Mouse (Mus musculus) ES-CJ7 (cell line): Measurements from ENCODE around the gene Zzef1.
A peak's percentile ranks its signal among the peaks of the same experiment; 100 is the strongest.

Experiments
- DNase-seq: peaks from one replicate; pipeline ENCODE4 v3.0.0; 2011; ENCODE audit warnings: low read depth, low spot score

Gene Zzef1

DNA sequence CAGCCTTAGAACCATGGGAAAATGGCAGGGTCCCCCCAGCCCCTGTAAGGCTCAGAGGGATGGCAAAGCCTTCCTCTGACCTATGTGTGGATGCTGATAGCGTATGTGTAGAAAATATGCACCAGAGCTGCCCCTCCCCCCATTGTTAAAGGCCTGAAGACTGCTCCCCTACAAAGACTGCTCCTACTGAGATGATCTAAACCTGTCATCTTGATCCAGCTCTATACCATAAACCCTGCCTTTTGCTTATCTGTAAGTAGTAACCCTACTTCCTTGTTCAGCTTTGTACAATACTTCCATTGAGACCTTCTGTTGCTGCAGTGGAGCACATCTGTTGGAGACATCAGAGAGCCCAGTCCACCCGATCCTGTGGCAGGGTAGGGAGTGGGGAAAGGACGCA, 9.2 kb downstream of the Zzef1 start:
- DNase-seq: no peak

DNA sequence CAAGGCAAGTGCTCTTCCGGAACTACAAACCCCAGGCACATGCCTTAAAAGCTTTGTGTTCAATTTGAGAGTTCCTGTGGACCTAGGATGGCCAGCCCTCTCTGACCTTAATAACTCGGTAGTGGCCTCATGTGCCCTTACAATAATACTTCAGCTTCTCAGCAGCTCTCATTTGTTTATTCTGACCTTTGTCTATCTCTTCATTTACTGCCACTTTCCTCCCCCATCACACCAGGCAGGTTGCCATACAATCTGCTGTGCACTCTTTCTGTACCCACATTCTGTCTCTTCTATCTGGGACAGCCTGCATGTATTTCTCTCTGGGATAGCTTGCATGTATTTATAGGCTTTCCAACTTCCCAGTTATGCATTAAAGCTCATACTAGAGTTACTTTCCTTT, 10.5 kb downstream of the Zzef1 start:
- no peak for DNase-seq

DNA sequence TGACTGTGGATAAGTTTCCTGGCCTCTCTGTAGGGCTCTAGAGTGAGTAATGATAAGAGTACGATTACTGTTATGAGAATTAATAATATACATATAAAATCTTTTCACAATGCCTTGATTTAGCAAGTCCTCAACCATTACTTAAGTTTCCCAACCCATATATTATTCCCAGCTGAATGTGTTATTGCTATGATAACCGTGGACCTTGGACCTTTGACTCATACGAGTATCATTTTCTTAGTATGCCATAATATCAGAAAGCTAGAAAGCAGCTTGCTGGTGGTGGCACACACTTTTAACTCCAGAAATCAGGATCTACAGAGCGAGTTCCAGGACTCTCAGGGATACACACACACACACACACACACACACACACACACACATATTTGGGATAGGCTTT, 12.0 kb downstream of the Zzef1 start:
- DNase-seq: no peak

DNA sequence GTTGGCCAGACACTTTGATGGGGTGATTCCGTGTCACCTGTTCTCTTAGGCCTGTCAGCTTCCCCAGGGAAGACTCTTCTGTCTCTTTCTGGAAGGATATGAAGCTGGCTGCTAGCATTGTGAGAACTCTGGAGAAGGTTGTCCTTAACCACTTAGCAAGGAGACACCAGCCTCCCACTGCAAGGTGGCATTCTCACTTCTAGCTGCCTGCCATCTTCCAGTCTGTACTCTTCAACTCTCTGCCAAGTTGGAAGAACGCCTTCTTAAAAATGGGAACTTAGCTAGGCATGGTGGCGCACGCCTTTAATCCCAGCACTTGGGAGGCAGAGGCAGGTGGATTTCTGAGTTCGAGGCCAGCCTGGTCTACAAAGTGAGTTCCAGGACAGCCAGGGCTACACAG, 17.7 kb downstream of the Zzef1 start:
- DNase-seq: no peak

DNA sequence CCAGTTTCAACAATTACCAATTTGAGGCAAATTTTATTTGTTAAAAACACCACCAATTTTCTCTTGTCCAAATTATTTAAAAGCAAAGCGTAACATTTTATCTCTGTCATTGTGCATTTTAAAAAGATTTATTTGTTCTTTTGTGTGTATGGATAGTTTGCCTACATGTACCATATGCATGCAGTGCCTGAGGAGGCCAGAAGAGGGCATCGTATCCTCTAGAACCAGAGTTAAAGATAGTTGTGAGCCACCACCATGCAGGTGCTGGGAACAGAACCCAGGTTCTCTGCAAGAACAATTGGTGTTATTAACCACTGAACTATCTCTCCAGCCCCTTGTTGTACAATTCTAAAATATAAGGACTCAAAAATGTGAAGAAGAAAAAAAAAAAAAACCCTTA, 18.2 kb downstream of the Zzef1 start:
- DNase-seq: peak; percentile 57

DNA sequence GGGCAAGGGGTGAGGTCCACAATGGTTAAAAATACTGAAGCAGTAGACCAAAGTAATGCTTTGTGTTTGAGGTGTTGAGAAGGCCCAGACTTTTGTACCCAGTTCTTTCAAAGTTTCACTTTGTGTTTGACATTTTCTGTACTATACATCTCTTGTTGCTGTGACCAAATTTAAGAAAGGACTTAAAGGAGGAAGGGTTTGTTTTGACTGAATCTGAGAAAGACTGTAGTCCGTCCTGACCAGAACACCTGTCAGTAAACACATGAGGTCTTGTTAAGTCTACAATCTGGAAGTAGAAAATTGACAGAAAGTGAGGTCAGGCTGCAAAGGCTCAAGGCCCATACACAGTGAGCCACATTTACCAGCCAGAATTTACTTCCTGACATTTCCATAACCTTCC, 20.8 kb downstream of the Zzef1 start:
- no peak for DNase-seq

DNA sequence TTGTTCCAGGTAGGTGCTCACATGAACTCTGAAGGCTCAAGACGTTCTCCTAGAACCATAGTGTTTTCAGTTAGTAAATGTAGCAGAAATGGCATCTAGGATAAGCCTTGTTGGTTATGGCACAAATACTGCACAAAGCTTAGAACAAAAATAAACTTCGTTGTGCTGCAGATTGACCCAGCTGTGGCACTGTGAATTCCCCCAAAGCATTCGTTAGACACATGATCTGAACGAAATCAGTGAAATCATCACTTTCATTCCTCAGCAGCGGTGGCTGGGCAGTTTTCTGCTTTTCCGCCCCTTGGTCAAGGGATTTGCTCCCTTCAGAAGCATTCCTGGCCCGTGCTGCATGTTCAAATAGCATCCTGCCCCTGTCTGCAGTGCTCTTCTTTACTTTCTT, 22.0 kb downstream of the Zzef1 start:
- no peak for DNase-seq

DNA sequence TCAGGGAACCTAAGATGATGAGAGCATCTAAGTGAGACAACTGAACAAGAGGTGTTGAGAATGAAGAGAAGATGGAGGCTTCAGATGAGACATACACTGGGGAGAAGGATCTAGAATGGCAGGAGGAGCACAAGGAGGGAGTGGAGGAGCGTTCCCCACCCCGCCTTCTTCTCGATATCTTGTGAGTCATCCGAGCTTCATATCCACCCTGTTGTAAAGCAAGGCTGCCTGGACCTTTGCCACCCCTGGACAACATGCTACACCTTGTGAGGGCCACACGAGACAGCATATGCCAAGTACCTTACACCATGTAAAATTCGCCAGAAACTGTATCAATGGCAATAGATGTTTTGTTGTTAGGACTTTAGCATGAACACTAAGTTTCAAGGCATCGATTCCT, 25.0 kb downstream of the Zzef1 start:
- no peak for DNase-seq

DNA sequence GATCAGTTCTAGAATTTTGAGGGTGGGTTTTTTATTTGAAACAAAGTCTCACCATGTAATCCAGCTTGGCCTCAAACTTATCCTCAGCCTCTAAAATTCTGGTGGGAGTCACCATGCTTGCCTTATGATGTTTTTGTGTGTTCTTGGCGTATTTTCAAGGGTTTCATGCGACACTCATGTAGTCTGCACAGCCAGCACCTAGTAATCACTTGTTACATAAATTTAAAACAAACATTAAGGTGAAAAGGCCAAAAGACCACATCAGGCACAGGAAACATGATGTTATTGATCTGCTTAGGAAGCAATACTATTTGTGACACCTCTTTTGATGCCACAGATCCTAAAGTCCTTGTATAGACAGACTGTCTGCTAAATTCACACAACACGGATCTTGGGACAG, 33.8 kb downstream of the Zzef1 start:
- DNase-seq: no peak

DNA sequence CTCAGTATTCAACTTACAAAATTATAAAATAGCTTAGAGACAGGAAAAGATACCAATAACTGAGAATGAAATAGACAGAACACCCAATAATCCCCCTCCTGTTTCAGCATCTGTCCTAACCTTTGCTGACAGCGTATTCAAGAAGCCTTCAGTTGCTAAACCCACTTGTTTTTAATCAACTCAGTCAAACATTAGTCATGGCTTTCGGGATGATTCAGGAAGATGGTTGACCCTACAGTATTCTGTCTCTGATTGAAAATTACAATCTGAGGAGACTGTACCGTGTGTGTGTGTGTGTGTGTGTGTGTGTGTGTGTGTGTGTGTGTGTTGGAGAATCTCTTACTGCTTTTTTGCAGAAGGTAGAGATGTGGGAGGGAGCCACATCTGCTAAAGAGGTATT, 46.7 kb downstream of the Zzef1 start:
- DNase-seq: no peak

DNA sequence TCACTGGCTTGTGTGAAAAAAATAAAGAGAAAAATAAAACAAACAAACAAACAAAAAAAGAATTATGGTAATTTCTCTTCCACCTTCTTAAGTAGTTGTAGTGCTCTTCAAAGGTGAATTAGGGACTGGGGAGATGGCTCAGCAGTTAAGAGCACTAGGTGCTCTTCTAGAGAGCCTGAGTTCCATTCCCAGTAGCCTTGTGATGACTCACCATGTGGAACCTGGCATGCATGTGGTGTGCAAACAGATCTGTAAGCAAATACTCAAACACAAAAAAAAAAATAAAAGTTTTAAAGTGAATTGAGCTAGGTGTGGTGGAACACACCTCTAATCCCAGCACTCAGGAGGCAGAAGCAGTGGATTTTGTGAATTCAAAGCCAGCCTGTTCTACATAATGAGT, 47.5 kb downstream of the Zzef1 start:
- no peak for DNase-seq

DNA sequence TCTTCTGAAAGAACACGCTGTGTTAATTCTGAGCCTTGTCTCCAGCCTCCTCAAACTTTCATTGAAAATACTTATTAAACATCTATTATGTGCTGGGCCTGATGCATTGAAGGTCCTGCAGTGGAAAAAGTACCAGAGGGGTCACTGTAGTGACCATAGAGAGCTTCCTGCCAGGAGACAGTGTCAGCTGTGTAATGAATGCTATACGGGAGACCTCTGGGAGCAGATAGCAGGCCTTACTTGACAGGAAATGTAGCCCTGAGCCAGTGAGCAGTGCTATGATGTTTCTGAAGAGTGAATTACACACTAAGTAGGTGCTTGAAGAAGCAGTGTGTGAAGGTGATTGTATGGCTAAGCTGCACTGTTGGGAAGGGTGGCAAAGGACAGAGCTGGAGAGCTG, 49.5 kb downstream of the Zzef1 start:
- DNase-seq: no peak

DNA sequence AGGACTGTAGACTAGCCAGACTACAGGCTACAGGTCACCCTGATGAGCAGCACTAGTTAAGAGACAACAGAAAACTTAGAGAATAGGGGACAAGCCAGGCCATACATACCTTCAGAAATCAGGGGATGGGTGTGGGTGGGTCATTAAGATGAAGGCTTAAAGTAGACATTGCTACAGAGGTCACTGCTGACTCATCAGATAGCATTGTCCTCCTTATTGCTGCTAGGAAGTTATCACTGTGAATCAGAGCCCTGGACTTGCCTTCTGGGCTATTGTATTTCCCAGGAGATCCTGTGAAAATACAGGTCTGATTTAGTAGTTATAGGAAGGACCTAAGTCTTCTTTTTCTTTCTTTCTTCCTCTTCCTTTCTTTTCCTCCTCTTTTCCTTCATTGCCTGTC, 50.7 kb downstream of the Zzef1 start:
- no peak for DNase-seq

DNA sequence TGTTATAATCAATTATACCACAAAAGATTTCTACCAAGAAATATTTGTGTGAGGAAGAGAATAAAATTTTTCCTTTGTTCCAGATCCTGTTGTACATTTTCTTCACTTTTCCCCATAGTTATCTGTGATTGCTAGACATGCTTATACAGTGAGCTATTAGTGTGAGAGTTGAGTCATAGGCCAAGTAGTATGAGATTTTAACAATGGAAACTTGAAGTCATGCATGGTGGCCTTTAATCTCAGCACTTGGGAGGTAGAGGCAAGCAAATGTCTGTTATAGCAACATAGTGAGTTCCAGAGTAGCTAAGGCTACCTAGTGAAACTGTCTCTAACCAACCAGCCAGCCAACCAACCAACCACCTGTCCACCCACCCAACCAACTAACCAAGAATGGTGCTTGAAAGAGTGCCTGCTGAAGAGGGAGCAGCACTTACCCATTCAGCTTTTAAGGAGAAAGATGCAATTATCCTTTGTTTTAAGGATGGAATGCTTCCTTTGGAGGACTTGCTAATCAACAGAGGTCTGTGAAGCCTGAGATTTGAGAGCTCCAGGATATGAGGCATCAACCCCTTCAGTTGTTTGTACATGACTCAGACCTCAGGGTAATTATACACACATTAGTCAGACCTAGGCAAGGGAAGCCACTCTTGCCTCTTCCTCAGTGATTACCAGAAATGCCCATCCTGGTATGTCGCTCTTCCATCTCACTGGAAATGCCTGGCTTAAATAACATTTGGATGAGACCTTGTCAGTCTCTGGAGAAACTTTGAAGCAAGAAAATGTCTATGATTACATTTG, 52.0 kb downstream of the Zzef1 start:
- DNase-seq: no peak

DNA sequence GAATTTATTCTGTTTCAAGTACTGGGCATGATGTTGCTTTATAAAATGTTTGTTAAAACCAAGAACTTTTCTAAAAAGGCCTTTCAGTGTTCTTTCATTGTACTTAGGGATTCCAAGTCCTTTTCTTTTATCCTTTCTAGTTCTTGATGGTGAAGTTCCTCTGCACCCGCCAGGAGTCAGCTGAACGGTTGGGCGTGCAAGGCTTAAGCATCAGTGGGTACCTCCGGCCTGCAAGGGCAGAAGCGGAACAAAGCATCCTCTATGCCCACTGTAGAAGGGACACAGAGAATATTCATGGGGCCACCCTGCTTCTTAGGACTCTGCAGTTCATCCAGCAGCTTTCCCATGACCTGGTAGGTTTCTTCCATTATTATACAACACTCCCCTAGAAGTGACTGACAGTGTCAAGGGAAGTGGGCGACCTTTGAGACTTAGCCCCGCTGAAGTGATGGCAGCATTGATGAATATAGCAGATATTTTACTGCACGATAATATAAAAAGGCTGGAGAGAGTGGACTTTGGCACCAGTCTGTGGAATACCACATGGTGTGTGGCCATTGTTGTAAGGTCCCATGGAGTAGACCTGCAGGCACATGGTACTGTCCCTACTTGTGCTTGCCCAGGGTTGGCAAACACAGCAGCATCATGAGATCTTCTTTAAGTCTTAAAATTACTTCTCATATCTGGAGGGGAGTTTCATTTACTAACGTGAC, 54.5 kb downstream of the Zzef1 start:
- no peak for DNase-seq

DNA sequence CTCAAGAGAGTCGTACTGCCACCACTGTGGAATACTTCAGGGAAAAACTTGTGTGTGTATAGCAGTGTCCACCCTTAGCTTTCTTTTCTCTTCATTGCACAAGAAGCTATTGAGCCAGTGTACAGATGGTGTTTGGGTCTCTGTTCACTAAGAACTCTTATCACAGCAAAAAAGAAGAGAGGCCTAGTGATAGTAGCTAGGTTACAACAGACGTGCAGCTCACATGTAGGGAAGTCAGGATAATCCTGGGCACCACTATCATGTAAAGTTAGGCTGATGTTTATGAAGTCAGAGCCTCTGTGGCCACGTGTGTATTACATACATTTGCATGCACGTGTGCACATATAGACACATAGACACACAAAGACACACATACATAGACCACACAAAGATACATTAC, 55.2 kb downstream of the Zzef1 start:
- no peak for DNase-seq

DNA sequence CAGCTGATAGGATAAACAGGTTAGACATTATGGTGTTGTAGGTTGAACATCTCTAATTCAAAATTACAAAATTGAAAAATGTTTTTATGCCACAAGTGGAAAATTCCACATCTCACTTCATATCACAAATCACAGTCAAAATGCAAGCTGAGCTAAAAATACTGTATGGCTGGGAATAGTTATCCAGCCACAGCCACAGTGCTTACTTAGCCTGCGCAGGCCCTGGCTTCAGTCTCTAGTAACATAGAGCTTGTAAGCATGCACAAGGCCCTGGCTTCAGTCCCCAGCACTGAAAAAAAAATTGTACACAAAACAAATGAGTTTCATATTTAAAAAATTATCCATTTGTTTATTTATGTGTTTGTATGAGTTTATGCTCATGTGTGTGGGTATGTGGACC, 56.1 kb downstream of the Zzef1 start:
- DNase-seq: no peak

DNA sequence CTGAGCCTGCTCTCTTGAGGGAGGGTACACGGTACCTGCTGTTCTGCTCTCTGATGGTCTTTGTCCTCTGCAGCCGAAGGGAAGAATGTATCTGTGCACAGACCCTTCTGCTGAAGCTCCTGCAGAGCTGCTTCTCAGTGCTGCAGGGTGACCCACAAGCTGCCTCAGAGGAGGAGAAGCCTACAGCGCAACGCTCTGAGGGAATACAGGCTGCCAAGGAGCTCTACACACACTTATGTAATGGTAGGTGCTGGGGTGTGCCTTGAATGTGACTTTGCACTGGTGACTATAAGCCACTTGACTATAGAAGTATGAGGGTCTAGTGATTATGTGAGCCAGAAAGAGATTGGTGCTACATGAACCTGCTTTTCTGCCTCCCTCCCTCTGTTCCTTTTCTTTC, 57.1 kb downstream of the Zzef1 start:
- no peak for DNase-seq

DNA sequence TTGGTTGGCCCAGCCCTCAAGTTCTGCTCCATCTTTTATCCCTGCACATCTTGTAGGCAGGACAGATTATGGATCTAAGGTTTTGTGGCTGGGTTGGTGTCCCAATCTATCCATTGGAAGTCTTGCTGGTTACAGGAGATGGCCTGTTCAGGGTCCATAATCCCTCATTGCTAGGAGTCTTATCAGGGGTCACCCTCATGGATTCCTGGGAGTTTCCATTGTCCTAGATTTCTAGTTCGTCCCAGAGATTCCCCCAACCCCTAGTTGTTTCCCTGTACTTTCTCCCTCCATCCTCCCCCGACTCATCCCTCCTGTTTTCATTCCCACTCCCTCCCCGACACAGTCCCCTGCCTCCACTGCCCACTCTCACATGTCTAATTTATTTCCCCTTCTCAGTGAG, 58.2 kb downstream of the Zzef1 start:
- no peak for DNase-seq

DNA sequence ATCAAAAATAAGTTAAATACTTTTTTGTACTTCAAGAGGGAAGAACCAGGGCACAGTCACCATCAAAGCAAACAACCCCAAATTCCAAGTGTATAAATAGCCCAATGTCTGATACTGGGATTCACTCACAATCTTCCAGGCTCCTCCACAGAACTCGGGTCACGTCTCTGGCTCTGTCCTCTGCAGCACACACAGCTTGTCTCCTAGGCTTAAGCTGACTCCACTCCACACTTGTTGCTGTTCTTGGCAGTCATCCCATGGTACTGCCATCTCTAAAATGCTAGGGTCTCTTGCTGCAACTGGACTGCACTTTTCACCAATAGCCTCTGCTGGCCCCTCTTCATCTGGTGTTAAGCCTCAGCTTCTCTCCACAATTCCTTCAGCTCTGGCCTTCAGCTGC, 60.7 kb downstream of the Zzef1 start:
- no peak for DNase-seq

DNA sequence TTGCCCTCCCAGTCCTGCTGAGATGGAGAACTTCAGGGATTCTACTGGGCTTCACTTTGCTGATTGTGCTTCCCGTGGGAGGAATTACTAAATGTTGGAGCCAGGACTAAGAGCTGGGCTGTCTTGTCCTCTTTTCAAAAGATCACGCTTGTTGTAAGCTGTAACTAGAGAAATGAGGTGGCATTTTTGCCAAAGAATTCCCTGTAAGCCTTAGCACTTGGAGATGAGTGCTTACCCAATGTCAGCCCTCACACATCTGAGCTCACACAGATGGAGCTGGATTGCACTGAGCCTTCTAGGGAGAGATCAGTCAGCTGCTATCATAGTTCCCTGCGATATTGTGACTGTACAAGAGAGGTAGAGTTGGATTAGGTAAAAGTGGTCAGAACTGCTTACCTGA, 65.2 kb downstream of the Zzef1 start:
- no peak for DNase-seq

DNA sequence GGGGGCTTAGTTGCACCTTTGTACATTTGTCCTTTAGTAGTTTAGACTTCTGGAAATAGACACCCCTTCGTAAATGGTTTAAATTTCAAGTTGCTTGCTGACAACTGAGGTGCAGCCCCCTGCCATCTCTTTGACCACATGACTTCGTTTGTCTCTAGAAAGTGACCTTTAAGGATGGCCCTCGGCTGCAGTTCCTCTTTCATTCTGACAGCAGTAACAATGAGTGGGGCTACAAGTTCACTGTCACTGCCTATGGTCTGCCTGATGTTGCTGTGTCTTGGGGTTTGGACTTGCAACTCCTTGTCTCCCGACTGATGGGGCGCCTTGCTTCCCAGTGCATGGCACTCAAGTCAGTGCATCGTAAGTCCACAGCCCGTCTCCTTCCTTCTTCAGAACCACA, 70.4 kb downstream of the Zzef1 start:
- no peak for DNase-seq

DNA sequence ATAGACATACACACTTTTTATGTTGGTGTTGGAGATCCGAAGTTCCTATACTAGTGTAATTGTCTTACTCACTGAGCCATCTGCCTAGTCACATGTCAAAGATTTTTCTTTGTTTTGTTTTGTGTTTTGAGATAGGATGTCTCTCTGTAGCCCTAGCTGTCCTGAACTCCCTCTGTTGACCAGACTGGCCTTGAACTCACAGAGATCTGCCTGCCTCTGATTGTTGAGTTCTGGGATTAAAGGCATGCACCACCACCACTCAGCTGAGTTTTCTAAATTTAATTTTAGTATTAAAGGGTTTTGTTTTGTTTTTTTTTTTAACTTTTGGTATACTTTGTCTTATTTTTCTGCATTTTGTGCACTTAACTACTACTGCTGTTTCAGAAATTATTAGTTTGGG, 76.0 kb downstream of the Zzef1 start:
- DNase-seq: no peak

DNA sequence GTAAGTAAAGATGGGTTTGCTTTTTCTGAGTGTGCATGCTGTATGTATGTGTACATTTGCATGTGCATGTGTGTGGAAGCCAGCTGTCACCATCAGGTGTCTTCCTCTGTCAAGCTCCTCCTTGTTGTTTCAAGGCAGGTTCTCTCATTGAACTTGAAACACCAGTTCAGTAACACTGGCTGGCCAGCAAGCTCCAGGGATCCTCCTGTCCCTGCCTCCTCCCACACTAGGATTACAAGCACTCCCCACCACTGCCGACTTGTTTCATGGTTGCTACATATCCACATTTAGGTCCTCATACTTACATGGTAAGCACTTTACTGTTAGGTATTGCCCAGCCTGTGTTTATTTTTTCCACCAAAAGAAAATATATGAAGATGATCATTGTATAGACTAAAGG, 96.6 kb downstream of the Zzef1 start:
- no peak for DNase-seq
